Mouse (Mus musculus): ENCODE measurements at regions not wholly inside any gene's neighbourhood (a gene's known extent, or its start where the extent isn't known, plus 50 kb on each side); places are given as distances from the start of the nearest gene placed in this dataset.

GRCm38 (mm10) chr13:71320489-71320888 lies 478.9 kb upstream of the Adamts16 start:
- H3K4me3 ChIP-seq (ENCODE audit: low read depth, low read length): no peak overlapping the region
- no peak for TF ChIP-seq TAL1 (conservative IDR thresholded peaks at IDR 0.05; ENCODE audit: low read depth, low read length)
- no peak for TF ChIP-seq GATA1 (IDR thresholded peaks at IDR 0.05; ENCODE audit: borderline replicate concordance, low read length)
- TF ChIP-seq GATA2 (IDR thresholded peaks at IDR 0.05; ENCODE audit: borderline replicate concordance, low read depth, low read length): no peak
- no peak for TF ChIP-seq POLR2AphosphoS5 (IDR thresholded peaks at IDR 0.05; ENCODE audit: insufficient replicate concordance, low read depth, low read length)
- no peak for TF ChIP-seq CTCF (IDR thresholded peaks at IDR 0.05; ENCODE audit: low read depth, low read length)
- H3K36me3 ChIP-seq (replicated peaks): no peaks in the 10 kb centered on the region
- no peak for ATAC-seq (ENCODE audit: extremely low read depth, insufficient number of reproducible peaks, low FRiP score, poor library complexity, severe bottlenecking)
- H3K27me3 ChIP-seq (ENCODE audit: insufficient read depth, low read length): no peaks in the 10 kb centered on the region
- H3K9me3 ChIP-seq (replicated peaks): peaks cover 17% of the 10 kb centered on the region
- DNase-seq (ENCODE audit: low spot score): no peak
- H3K4me1 ChIP-seq (ENCODE audit: insufficient read depth, low read depth, low read length): no peaks in the 10 kb centered on the region

- ATAC-seq (ENCODE audit: extremely low read depth, insufficient number of reproducible peaks, low FRiP score, poor library complexity, severe bottlenecking): no peak
Measured at GRCm38 (mm10) chr13:71303956-71304355, 462.3 kb upstream of the Adamts16 start.

GRCm38 (mm10) chr13:71275991-71276390 lies 434.4 kb upstream of the Adamts16 start:
- ATAC-seq (ENCODE audit: extremely low read depth, insufficient number of reproducible peaks, low FRiP score, poor library complexity, severe bottlenecking): no peak
- peaks cover 27% of the 10 kb centered on the region for H3K9me3 ChIP-seq (replicated peaks)
- H3K4me3 ChIP-seq (ENCODE audit: low read depth, low read length): no peak overlapping the region
- no peak for DNase-seq (ENCODE audit: low spot score)
- TF ChIP-seq TAL1 (conservative IDR thresholded peaks at IDR 0.05; ENCODE audit: low read depth, low read length): no peak
- no peak for TF ChIP-seq CTCF (IDR thresholded peaks at IDR 0.05; ENCODE audit: low read depth, low read length)
- TF ChIP-seq GATA2 (IDR thresholded peaks at IDR 0.05; ENCODE audit: borderline replicate concordance, low read depth, low read length): no peak
- no peak for TF ChIP-seq POLR2AphosphoS5 (IDR thresholded peaks at IDR 0.05; ENCODE audit: insufficient replicate concordance, low read depth, low read length)
- no peak for TF ChIP-seq GATA1 (IDR thresholded peaks at IDR 0.05; ENCODE audit: borderline replicate concordance, low read length)
- no peaks in the 10 kb centered on the region for H3K4me1 ChIP-seq (ENCODE audit: insufficient read depth, low read depth, low read length)
- no peaks in the 10 kb centered on the region for H3K36me3 ChIP-seq (replicated peaks)
- no peaks in the 10 kb centered on the region for H3K27me3 ChIP-seq (ENCODE audit: insufficient read depth, low read length)

More at GRCm38 (mm10) chr13:71303956-71304355, 462.3 kb upstream of the Adamts16 start:
- Histone ChIP-seq H3K36me3 (replicated peaks) (no peaks in the 10 kb centered on the region), H3K27me3 (ENCODE audit: insufficient read depth, low read length) (no peaks in the 10 kb centered on the region), H3K4me1 (ENCODE audit: insufficient read depth, low read depth, low read length) (no peaks in the 10 kb centered on the region), H3K9me3 (replicated peaks) (peaks cover 18% of the 10 kb centered on the region), H3K4me3 (ENCODE audit: low read depth, low read length) (no peak overlapping the region)
- no peak for TF ChIP-seq POLR2AphosphoS5 (IDR thresholded peaks at IDR 0.05; ENCODE audit: insufficient replicate concordance, low read depth, low read length)
- TF ChIP-seq GATA1 (IDR thresholded peaks at IDR 0.05; ENCODE audit: borderline replicate concordance, low read length): no peak
- TF ChIP-seq GATA2 (IDR thresholded peaks at IDR 0.05; ENCODE audit: borderline replicate concordance, low read depth, low read length): no peak
- TF ChIP-seq TAL1 (conservative IDR thresholded peaks at IDR 0.05; ENCODE audit: low read depth, low read length): no peak
- no peak for TF ChIP-seq CTCF (IDR thresholded peaks at IDR 0.05; ENCODE audit: low read depth, low read length)
- DNase-seq (ENCODE audit: low spot score): no peak

- ATAC-seq (ENCODE audit: extremely low read depth, insufficient number of reproducible peaks, low FRiP score, poor library complexity, severe bottlenecking) (no peak), DNase-seq (ENCODE audit: low spot score) (no peak)
- H3K4me1 ChIP-seq (ENCODE audit: insufficient read depth, low read depth, low read length): no peaks in the 10 kb centered on the region
- peaks cover 25% of the 10 kb centered on the region for H3K9me3 ChIP-seq (replicated peaks)
- no peaks in the 10 kb centered on the region for H3K36me3 ChIP-seq (replicated peaks)
- no peaks in the 10 kb centered on the region for H3K27me3 ChIP-seq (ENCODE audit: insufficient read depth, low read length)
- TF ChIP-seq POLR2AphosphoS5 (IDR thresholded peaks at IDR 0.05; ENCODE audit: insufficient replicate concordance, low read depth, low read length): no peak
- no peak for TF ChIP-seq TAL1 (conservative IDR thresholded peaks at IDR 0.05; ENCODE audit: low read depth, low read length)
- TF ChIP-seq CTCF (IDR thresholded peaks at IDR 0.05; ENCODE audit: low read depth, low read length): no peak
- no peak for TF ChIP-seq GATA2 (IDR thresholded peaks at IDR 0.05; ENCODE audit: borderline replicate concordance, low read depth, low read length)
- TF ChIP-seq GATA1 (IDR thresholded peaks at IDR 0.05; ENCODE audit: borderline replicate concordance, low read length): no peak
- no peak overlapping the region for H3K4me3 ChIP-seq (ENCODE audit: low read depth, low read length)
Measured at GRCm38 (mm10) chr13:71274139-71274538, 432.5 kb upstream of the Adamts16 start.

GRCm38 (mm10) chr13:71273485-71273884 lies 431.9 kb upstream of the Adamts16 start:
- Histone ChIP-seq H3K4me3 (ENCODE audit: low read depth, low read length) (no peak overlapping the region), H3K36me3 (replicated peaks) (no peaks in the 10 kb centered on the region), H3K4me1 (ENCODE audit: insufficient read depth, low read depth, low read length) (no peaks in the 10 kb centered on the region), H3K27me3 (ENCODE audit: insufficient read depth, low read length) (no peaks in the 10 kb centered on the region), H3K9me3 (replicated peaks) (peaks cover 29% of the 10 kb centered on the region)
- TF ChIP-seq GATA2 (IDR thresholded peaks at IDR 0.05; ENCODE audit: borderline replicate concordance, low read depth, low read length) (no peak), GATA1 (IDR thresholded peaks at IDR 0.05; ENCODE audit: borderline replicate concordance, low read length) (no peak), CTCF (IDR thresholded peaks at IDR 0.05; ENCODE audit: low read depth, low read length) (no peak), TAL1 (conservative IDR thresholded peaks at IDR 0.05; ENCODE audit: low read depth, low read length) (no peak), POLR2AphosphoS5 (IDR thresholded peaks at IDR 0.05; ENCODE audit: insufficient replicate concordance, low read depth, low read length) (no peak)
- DNase-seq (ENCODE audit: low spot score) (no peak), ATAC-seq (ENCODE audit: extremely low read depth, insufficient number of reproducible peaks, low FRiP score, poor library complexity, severe bottlenecking) (no peak)

GRCm38 (mm10) chr13:71273067-71273466 lies 431.5 kb upstream of the Adamts16 start:
- DNase-seq (ENCODE audit: low spot score) (no peak), ATAC-seq (ENCODE audit: extremely low read depth, insufficient number of reproducible peaks, low FRiP score, poor library complexity, severe bottlenecking) (no peak)
- Histone ChIP-seq H3K36me3 (replicated peaks) (no peaks in the 10 kb centered on the region), H3K4me3 (ENCODE audit: low read depth, low read length) (no peak overlapping the region), H3K27me3 (ENCODE audit: insufficient read depth, low read length) (no peaks in the 10 kb centered on the region), H3K4me1 (ENCODE audit: insufficient read depth, low read depth, low read length) (no peaks in the 10 kb centered on the region), H3K9me3 (replicated peaks) (peaks cover 29% of the 10 kb centered on the region)
- TF ChIP-seq TAL1 (conservative IDR thresholded peaks at IDR 0.05; ENCODE audit: low read depth, low read length): no peak
- no peak for TF ChIP-seq POLR2AphosphoS5 (IDR thresholded peaks at IDR 0.05; ENCODE audit: insufficient replicate concordance, low read depth, low read length)
- no peak for TF ChIP-seq CTCF (IDR thresholded peaks at IDR 0.05; ENCODE audit: low read depth, low read length)
- no peak for TF ChIP-seq GATA2 (IDR thresholded peaks at IDR 0.05; ENCODE audit: borderline replicate concordance, low read depth, low read length)
- TF ChIP-seq GATA1 (IDR thresholded peaks at IDR 0.05; ENCODE audit: borderline replicate concordance, low read length): no peak

All from G1E (cell line).